In genomic region chr19:53230942-53231815, GRCm38 (mm10) we compare ENCODE assay signal across 21 mouse cellular contexts.
"Had no signal": no experiment of that assay in that cellular context is flagged by ENCODE, and none has a peak within 500 bp of the region (broad histone marks: within the 10 kb centered on the region; RNA-seq: fewer than 3 reads in every experiment).

No protein-coding gene starts in this region.

- DNase-seq: lung, adult 18-20 months; lung, postnatal 10 days; lung, postnatal 4 days; midbrain, embryonic 14.5 days; retina, postnatal 1 day; right cerebral cortex, adult 18-20 months; right cerebral cortex, postnatal 25 days; right cerebral cortex, postnatal 4 days; spleen, adult 18-20 months; thymus, adult 2 months; thymus, postnatal 25 days; thymus, postnatal 4 days had no signal

- H3K9ac ChIP-seq: lung, embryonic 15.5 days; midbrain, embryonic 12.5 days; neural tube, embryonic 13.5 days; neural tube, embryonic 15.5 days; stomach, embryonic 15.5 days had no signal

- H3K4me2 ChIP-seq: lung, embryonic 15.5 days; midbrain, embryonic 12.5 days; neural tube, embryonic 13.5 days; neural tube, embryonic 15.5 days; stomach, embryonic 15.5 days had no signal

- ATAC-seq: midbrain, embryonic 16.5 days had no signal

- H3K9me3 ChIP-seq: lung, embryonic 15.5 days; midbrain, embryonic 10.5 days; midbrain, embryonic 12.5 days; neural tube, embryonic 13.5 days; neural tube, embryonic 15.5 days; stomach, embryonic 15.5 days had no signal

- H3K27me3 ChIP-seq: lung, embryonic 15.5 days; midbrain, embryonic 12.5 days; neural tube, embryonic 13.5 days; neural tube, embryonic 15.5 days; stomach, embryonic 15.5 days had no signal

- H3K27ac ChIP-seq: lung, embryonic 15.5 days; midbrain, embryonic 10.5 days; midbrain, embryonic 12.5 days; neural tube, embryonic 13.5 days; neural tube, embryonic 15.5 days; stomach, embryonic 15.5 days; stomach, postnatal 0 days had no signal

- H3K4me3 ChIP-seq: lung, embryonic 15.5 days; midbrain, embryonic 10.5 days; midbrain, embryonic 12.5 days; myocyte; neural tube, embryonic 13.5 days; neural tube, embryonic 15.5 days; stomach, embryonic 15.5 days had no signal

- H3K4me1 ChIP-seq: lung, embryonic 15.5 days; midbrain, embryonic 10.5 days; midbrain, embryonic 12.5 days; neural tube, embryonic 13.5 days; neural tube, embryonic 15.5 days; stomach, embryonic 15.5 days had no signal
